Mouse (Mus musculus) olfactory bulb, adult 2 months (tissue): ENCODE data around the gene Hoxb6. TPM values are rescaled to one million over a fixed set of nuclear protein-coding genes. Genes with fewer than 3 reads are reported as not detected.
A peak's percentile ranks its signal among the peaks of the same experiment; 100 is the strongest.

Experiments
- H3K27ac ChIP-seq: fragments of 200-500 bp; 2 replicates; pipeline ENCODE4 v1.5.1; 2012; ENCODE audit warnings: low read depth, low read length; ENCODE audit not compliant: insufficient read depth
- H3K4me1 ChIP-seq: fragments of 200-500 bp; 2 replicates; pipeline ENCODE4 v1.6.1; 2012; ENCODE audit warnings: low read length; ENCODE audit not compliant: control insufficient read depth, insufficient read depth
- H3K4me3 ChIP-seq: fragments of 200-500 bp; 2 replicates; pipeline ENCODE4 v1.5.1; 2012; ENCODE audit warnings: mild to moderate bottlenecking, low read depth, low read length, moderate library complexity; ENCODE audit not compliant: insufficient read depth
- CTCF ChIP-seq: fragments of 200-500 bp; IDR thresholded peaks from 2 replicates; pipeline ENCODE4 v1.5.1; 2012; ENCODE audit warnings: low read depth, mild to moderate bottlenecking, low read length, moderate library complexity; ENCODE audit not compliant: insufficient read depth
- POLR2A ChIP-seq: fragments of 200-500 bp; IDR thresholded peaks from 2 replicates; pipeline ENCODE4 v1.6.1; 2012; ENCODE audit warnings: mild to moderate bottlenecking, low read depth, low read length, moderate library complexity; ENCODE audit not compliant: insufficient read depth
- WGBS: fragments of 180-500 bp; shearing (Covaris S2); methylation state at CpG from one replicate; pipeline ENCODE4 v1.1.7; 2018; 5-methylcytosine and 5-hydroxymethylcytosine counted together
- polyA plus RNA-seq: library from polyadenylated mRNA; stranded (reverse); fragments of >200 nt; gene quantifications from 2 replicates; pipeline ENCODE4 v1.2.4, GENCODE M21; 2012; ENCODE audit warnings: low replicate concordance; ENCODE audit not compliant: missing spikeins, insufficient read depth, insufficient read length

Gene Hoxb6
- polyA plus RNA-seq, 1 experiment: not detected

DNA sequence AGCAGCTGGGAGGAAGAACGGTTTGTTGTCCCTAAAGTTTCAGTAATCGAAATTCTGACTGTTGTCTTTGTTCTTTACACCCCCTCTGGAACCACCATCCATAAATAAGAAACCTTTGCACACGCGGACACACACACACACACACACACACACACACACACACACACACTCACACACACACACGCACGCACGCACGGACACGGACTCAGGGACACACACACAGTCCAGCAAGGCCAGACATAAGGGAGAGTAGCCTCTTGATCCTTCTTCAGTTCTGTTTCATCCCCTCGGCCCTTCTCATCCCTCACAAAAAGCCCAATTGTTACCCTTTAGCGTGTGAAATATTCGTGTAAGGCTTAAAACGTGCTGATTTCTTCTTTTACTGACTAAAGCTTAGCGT lies 14.0 kb upstream of the Hoxb6 start:
- TF ChIP-seq CTCF (no peak), POLR2A (no peak)
- 14% methylated on average over 14 of the region's 14 CpGs for whole genome bisulfite sequencing
- no peaks in the 10 kb centered on the region for H3K4me1 ChIP-seq
- H3K4me3 ChIP-seq: no peak overlapping the region
- H3K27ac ChIP-seq: no peak overlapping the region

DNA sequence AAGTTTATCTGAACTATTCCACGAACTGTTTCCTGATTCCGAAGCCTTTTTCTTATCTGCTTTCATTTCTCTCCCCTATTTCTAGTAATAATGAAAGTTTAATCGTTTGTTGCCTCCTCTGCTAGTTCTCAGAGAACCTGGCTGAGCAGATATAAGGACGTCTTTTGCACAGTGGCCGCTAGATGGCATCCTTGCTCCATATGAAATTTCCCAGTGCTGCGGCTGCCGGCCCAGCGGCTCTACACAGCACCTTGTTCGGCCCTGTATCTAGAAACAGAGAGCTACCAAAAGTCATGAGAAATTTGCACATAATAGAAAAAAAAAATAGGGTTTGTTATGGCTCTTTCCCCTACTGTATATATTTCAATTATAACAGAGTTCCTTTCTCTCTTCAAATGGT lies 13.5 kb upstream of the Hoxb6 start:
- no peak for TF ChIP-seq POLR2A
- peak; percentile 80 for TF ChIP-seq CTCF
- Histone ChIP-seq H3K27ac (no peak overlapping the region), H3K4me3 (no peak overlapping the region), H3K4me1 (no peaks in the 10 kb centered on the region)
- 1% methylated on average over 9 of the region's 9 CpGs for WGBS

DNA sequence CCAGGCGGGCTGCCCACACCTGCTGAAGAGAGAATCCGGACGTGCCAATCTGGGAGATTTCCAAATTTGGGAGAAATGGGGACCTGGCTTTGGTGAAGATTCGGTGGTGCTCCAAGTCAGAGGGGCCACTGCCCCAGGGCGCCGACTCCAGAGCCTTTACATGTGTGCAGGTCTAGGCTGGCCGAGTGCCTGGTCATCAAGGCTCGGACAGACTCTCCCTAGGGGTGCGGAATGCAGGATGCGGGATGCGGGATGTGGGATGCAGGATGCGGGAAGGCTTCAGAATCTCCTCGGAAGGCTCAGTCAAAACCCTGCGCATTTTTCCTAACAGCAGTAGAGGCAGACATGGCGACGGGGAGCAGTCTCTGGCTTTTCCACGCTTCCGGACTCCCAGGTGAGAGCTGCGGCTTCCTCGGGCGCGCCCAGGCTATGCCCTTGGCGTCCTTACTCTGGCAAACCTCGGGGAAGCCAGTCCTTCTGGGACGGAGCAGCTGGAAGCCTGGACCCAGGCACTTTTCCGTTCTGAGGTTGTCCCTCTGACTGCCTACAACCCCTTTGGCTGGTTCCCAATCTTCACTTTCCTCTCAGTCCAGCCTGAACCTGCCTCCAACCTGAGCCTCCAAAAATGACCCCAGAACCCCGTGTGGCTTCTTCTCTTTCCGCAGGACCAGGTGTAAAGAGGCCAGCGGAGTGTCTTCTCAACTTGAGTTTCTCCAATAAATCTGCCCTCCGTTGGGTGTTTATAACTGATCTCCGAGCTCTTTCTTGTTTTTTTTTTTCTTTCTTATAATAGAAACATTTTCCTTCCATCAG lies 12.6 kb upstream of the Hoxb6 start:
- H3K4me1 ChIP-seq: no peaks in the 10 kb centered on the region; the same call in 1 of the 2 replicates
- 4% methylated on average over 31 of the region's 31 CpGs for WGBS
- no peak overlapping the region for H3K4me3 ChIP-seq
- TF ChIP-seq CTCF (no peak), POLR2A (no peak)
- H3K27ac ChIP-seq: no peak overlapping the region

DNA sequence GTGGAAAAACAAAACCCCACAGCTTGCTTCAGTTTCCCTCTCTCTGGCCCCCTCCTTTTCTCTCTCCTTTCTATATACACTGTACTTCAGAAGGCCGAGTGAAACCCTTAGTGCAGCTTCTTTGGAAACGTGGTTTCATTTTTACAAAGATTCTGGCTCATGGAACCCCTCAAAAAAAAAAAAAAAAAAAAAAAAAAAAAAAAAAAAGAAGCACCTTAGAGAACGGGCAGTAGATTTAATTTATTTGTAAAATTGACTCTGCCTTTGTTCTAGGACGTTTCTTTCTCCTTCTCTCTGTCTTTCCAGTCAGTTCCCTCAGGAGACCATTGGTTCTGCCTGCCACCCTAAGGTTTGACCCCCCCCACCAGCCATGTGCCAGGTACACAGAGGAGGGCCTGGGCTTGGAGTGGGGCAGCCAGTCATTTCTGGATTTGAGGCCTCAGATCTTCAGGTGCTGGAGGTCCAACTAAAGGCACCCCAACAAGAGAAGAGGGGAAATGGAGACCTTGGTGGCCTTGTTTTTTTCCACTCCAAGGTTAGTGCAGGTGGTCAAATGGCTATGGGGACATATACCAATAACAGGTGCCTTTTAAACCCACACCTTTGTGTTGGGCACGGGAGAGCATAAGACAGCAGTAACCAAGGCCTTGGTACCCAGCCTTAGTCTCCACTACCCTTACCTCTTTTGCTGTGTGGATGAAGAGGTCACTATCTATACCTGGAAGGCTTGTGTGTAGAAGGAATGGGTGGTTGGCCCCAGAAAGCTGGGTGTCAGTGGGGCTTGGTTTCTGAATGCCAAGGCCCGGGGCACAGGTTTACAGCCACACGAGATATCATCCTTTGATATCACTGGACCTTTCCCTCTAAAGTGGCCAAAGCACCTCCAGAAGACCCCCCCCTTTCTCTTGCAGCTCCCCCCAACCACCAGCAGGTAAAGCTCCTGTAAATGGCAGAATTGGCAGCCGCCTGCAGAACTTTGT lies 11.6 kb upstream of the Hoxb6 start:
- Histone ChIP-seq H3K27ac (no peak overlapping the region), H3K4me1 (no peaks in the 10 kb centered on the region; the same call in 1 of the 2 replicates), H3K4me3 (no peak overlapping the region)
- WGBS: 8% methylated on average over 8 of the region's 8 CpGs
- TF ChIP-seq CTCF (no peak), POLR2A (no peak)

DNA sequence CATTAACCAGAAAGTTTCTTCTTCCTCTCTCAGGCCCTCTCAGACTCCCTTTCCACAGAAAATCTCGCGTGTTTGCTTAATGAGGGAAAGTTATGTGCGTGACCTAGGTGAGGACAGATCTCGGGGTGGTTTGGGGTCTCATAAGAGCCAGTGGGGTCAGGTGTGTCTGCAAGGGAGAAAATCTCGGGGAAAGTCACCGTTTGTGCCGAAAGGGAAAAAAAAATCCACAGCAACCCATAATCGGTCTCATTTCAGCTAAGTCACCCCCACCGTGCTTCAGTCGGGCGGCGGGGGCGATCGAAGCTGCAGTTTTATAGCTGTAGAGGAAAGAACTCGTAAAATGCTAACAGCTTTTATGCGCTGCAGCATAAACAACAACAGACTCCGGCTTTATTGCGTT lies 10.9 kb upstream of the Hoxb6 start:
- Histone ChIP-seq H3K27ac (no peak overlapping the region), H3K4me3 (no peak overlapping the region), H3K4me1 (no peaks in the 10 kb centered on the region; the same call in 1 of the 2 replicates)
- WGBS: 5% methylated on average over 18 of the region's 18 CpGs
- TF ChIP-seq POLR2A (no peak), CTCF (no peak)

DNA sequence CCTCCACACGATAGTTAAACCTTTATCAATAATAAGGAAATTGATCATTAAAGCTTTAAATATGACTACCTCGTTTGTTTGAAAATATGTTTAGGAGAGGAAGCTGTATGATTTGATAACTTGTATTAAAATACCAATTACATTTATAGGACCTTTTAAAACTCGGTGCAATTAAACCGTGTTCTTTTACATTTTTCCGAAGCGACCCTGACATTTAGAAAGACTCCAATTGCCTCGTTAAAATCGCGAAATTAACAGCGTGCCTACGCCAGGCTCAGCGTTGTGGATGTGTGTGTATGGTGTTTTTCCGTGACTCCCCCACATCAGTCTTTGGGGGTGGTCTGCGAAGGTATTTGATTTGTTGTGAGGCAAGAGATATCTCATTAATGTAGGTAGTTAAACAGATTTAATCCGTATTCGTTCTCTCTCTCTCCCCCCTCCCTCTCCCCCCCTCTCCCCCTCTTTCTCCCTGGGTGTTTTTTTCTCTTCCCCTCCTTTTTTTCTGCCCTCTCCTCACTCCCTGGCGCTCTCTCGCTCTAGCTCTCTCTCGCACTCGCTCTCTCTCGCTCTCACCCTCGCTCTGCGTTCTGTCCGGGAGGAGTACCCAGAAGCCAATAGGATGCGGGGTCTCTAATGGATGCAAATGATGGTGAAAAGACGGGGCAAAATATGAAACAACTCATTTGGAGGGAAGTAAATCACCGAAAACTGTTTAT lies 10.3 kb upstream of the Hoxb6 start, which contains the start of gene Hoxb8:
TSS of gene Hoxb8 (plus strand) at position 51 of the 716 bp plus-strand sequence.
- WGBS: 3% methylated on average over 27 of the region's 27 CpGs
- no peak within 1 kb of the TSS for H3K27ac ChIP-seq
- H3K4me3 ChIP-seq: no peak within 1 kb of the TSS
- no peaks in the 10 kb centered on the region; the same call in 1 of the 2 replicates for H3K4me1 ChIP-seq
- TF ChIP-seq CTCF (no peak), POLR2A (no peak)

DNA sequence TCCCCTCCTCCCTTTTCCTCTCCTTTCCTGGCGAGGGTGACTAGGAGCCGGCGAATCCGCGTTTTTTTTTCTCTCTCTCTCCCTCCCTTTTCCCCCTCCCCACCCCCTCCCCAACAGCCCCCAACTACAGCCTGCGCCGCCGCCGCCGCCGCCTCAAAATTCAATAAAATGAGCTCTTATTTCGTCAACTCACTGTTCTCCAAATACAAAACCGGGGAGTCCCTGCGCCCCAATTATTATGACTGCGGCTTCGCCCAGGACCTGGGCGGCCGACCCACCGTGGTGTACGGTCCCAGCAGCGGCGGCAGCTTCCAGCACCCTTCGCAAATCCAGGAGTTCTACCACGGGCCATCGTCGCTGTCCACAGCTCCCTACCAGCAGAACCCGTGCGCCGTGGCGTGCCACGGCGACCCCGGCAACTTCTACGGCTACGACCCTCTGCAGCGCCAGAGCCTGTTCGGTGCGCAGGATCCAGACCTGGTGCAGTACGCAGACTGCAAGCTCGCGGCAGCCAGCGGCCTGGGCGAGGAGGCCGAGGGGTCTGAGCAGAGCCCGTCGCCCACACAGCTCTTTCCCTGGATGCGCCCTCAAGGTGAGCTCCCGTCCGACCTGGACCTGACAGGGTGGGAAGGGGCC lies 9.4 kb upstream of the Hoxb6 start:
- no peak overlapping the region for H3K27ac ChIP-seq
- WGBS: 1% methylated on average over 49 of the region's 49 CpGs
- TF ChIP-seq POLR2A: no peak
- H3K4me3 ChIP-seq: no peak overlapping the region
- no peaks in the 10 kb centered on the region; the same call in 1 of the 2 replicates for H3K4me1 ChIP-seq

DNA sequence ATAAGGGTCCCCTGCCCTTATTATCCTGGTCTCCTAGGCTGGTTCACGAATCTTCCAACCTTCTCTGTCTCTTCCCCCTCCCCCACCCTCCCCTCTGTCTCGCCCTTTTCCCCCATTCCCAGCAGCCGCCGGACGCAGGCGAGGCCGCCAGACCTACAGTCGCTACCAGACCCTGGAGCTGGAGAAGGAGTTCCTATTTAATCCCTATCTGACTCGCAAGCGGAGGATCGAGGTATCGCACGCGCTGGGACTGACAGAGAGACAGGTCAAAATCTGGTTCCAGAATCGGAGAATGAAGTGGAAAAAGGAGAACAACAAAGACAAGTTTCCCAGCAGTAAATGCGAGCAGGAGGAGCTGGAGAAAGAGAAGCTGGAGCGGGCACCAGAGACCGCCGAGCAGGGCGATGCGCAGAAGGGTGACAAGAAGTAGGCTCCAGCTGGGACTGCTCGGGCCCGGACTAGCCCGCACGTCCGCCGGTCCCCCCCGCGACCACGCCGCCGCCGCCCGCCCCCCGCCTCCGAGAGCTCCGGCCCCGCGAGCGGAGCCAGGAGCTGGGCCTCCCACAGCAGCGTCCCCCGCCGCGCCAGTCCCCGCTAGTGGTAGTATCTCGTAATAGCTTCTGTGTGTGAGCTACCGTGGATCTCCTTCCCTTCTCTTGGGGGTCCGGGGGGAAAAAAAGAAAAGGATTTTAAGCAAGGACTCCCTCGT lies 8.1 kb upstream of the Hoxb6 start:
- TF ChIP-seq CTCF (no peak; the same call in 1 of the 2 replicates), POLR2A (no peak)
- 2% methylated on average over 44 of the region's 49 CpGs for WGBS
- no peak overlapping the region for H3K27ac ChIP-seq

More for the DNA sequence above, 8.1 kb upstream of the Hoxb6 start:
- Histone ChIP-seq H3K4me1 (no peaks in the 10 kb centered on the region; the same call in 1 of the 2 replicates), H3K4me3 (no peak overlapping the region)
